Mouse (Mus musculus): Measurements from ENCODE around the gene Atp13a2. TPM values are rescaled to one million over a fixed set of nuclear protein-coding genes. Genes with fewer than 3 reads are reported as not detected.

Gene Atp13a2
- 33.3 TPM for polyA plus RNA-seq (2017; shearing (Covaris generic))

GRCm38 (mm10) chr4:140986711-140987395 lies at the start of gene Atp13a2:
Gene Atp13a2, plus strand, starts transcription at chr4:140986873.

GRCm38 (mm10) chr4:140960781-140961466 lies 25.7 kb upstream of the Atp13a2 start, which contains the start of gene Sdhb:
Gene Sdhb, plus strand, starts transcription at chr4:140961203.

GRCm38 (mm10) chr4:141010118-141010517 lies 23.4 kb downstream of the Atp13a2 start, which contains the start of gene Mfap2:
Gene Mfap2, plus strand, starts transcription at chr4:141010418.

Other genes starting within 250 kb of the Atp13a2 start
- gene Padi6, start 244.2 kb upstream of the Atp13a2 start, polyA plus RNA-seq (2017; shearing (Covaris generic)): not detected
- 0.35 TPM for gene Padi4, start 212.6 kb upstream of the Atp13a2 start, polyA plus RNA-seq (2017; shearing (Covaris generic))
- gene Padi3, start 176.2 kb upstream of the Atp13a2 start, polyA plus RNA-seq (2017; shearing (Covaris generic)): 0.49 TPM
- 0.34 TPM for gene Padi1, start 141.1 kb upstream of the Atp13a2 start, polyA plus RNA-seq (2017; shearing (Covaris generic))
- 19.7 TPM for gene Padi2, start 80.5 kb upstream of the Atp13a2 start, polyA plus RNA-seq (2017; shearing (Covaris generic))
- gene Sdhb, start 25.7 kb upstream of the Atp13a2 start, polyA plus RNA-seq (2017; shearing (Covaris generic)): 177 TPM
- gene Mfap2, start 23.5 kb downstream of the Atp13a2 start, polyA plus RNA-seq (2017; shearing (Covaris generic)): not detected
- 4.4 TPM for gene Crocc, start 73.7 kb downstream of the Atp13a2 start, polyA plus RNA-seq (2017; shearing (Covaris generic))
- gene Necap2, start 91.5 kb downstream of the Atp13a2 start, polyA plus RNA-seq (2017; shearing (Covaris generic)): 150 TPM
- gene Spata21, start 101.5 kb downstream of the Atp13a2 start, polyA plus RNA-seq (2017; shearing (Covaris generic)): 0.55 TPM
- gene Szrd1, start 152.9 kb downstream of the Atp13a2 start, polyA plus RNA-seq (2017; shearing (Covaris generic)): 69.7 TPM
- 31.4 TPM for gene Fbxo42, start 161.0 kb downstream of the Atp13a2 start, polyA plus RNA-seq (2017; shearing (Covaris generic))
- gene Rsg1, start 227.1 kb downstream of the Atp13a2 start, polyA plus RNA-seq (2017; shearing (Covaris generic)): 4.6 TPM

All from naive thymus-derived CD4-positive, alpha-beta T cell, adult 5 months (primary cell).